Mouse (Mus musculus) limb, embryonic 12.5 days (tissue): ENCODE results near the gene Eva1b. TPM values are rescaled to one million over a fixed set of nuclear protein-coding genes. Genes with fewer than 3 reads are reported as not detected.
A peak's percentile ranks its signal among the peaks of the same experiment; 100 is the strongest.

Experiments
- ATAC-seq: fragments of 200-750 bp; cut with Nextera tagmentation; 2 replicates; pipeline ENCODE4 v1.8.0; 2017; ENCODE audit warnings: low read depth, moderate TSS enrichment; ENCODE audit not compliant: insufficient number of reproducible peaks, insufficient read depth, low FRiP score, low TSS enrichment
- H3K27ac ChIP-seq: fragments of 300-500 bp; sonication (generic); 2 replicates; pipeline ENCODE4 v1.5.1; 2016; ENCODE audit warnings: mild to moderate bottlenecking, moderate library complexity
- H3K27me3 ChIP-seq: fragments of 300-500 bp; sonication (generic); 2 replicates; pipeline ENCODE4 v1.6.1; 2016; ENCODE audit warnings: mild to moderate bottlenecking, moderate library complexity
- H3K36me3 ChIP-seq: fragments of 300-500 bp; sonication (generic); 2 replicates; pipeline ENCODE4 v1.6.1; 2016; ENCODE audit warnings: mild to moderate bottlenecking, moderate library complexity
- H3K4me1 ChIP-seq: fragments of 300-500 bp; sonication (generic); replicated peaks from 2 replicates; pipeline ENCODE4 v1.6.1; 2016
- H3K4me2 ChIP-seq: fragments of 300-500 bp; sonication (generic); 2 replicates; pipeline ENCODE4 v1.6.1; 2016; ENCODE audit warnings: mild to moderate bottlenecking, moderate library complexity
- H3K4me3 ChIP-seq: fragments of 300-500 bp; sonication (generic); replicated peaks from 2 replicates; pipeline ENCODE4 v1.5.1; 2016; ENCODE audit warnings: mild to moderate bottlenecking
- H3K9ac ChIP-seq: fragments of 300-500 bp; sonication (generic); replicated peaks from 2 replicates; pipeline ENCODE4 v1.6.1; 2016; ENCODE audit warnings: mild to moderate bottlenecking, moderate library complexity
- H3K9me3 ChIP-seq: fragments of 300-500 bp; sonication (generic); 2 replicates; pipeline ENCODE4 v1.6.1; 2016; ENCODE audit warnings: mild to moderate bottlenecking, moderate library complexity
- WGBS: fragments of 180-500 bp; shearing (Covaris S2); methylation state at CpG from one replicate; pipeline ENCODE4 v1.1.7; 2016; 5-methylcytosine and 5-hydroxymethylcytosine counted together
- polyA plus RNA-seq: library from polyadenylated mRNA; unstranded; fragments of >200 nt; fragmentation: Nextera tagmentation; extraction: Ambion mirVana; gene quantifications from 2 replicates; pipeline ENCODE4 v1.2.1, GENCODE M21; 2016

Eva1b gene
- polyA plus RNA-seq, 1 experiment from 2014 or later = 65.6 TPM

- no peak for ATAC-seq
- H3K4me1 ChIP-seq = peaks cover 46% of the 10 kb centered on the region
- peak overlapping the region; percentile 42 for H3K4me2 ChIP-seq
- 79% methylated on average over 10 of the region's 10 CpGs for WGBS
- H3K36me3 ChIP-seq = no peaks in the 10 kb centered on the region
- H3K9me3 ChIP-seq = no peaks in the 10 kb centered on the region
- peak overlapping the region; percentile 82 for H3K27ac ChIP-seq
- 0 out of 2 replicates have a peak overlapping the region, but pooled peaks have one; percentile 1 for H3K9ac ChIP-seq
- H3K27me3 ChIP-seq = no peaks in the 10 kb centered on the region
- no peak overlapping the region for H3K4me3 ChIP-seq
Measured at GRCm38 (mm10) chr4:126109613-126110373, 37.8 kb upstream of the Eva1b start.

- peak; percentile 69 for ATAC-seq
- Histone ChIP-seq H3K4me2 (peak overlapping the region; percentile 42), H3K27ac (peak overlapping the region; percentile 82), H3K9ac (peak overlapping the region; percentile 40; the same call in 1 of the 2 replicates), H3K9me3 (no peaks in the 10 kb centered on the region), H3K4me3 (0 out of 2 replicates have a peak overlapping the region, but pooled peaks have one; percentile 6), H3K27me3 (no peaks in the 10 kb centered on the region), H3K36me3 (no peaks in the 10 kb centered on the region), H3K4me1 (peaks cover 43% of the 10 kb centered on the region)
- 10% methylated on average over 12 of the region's 12 CpGs for WGBS
Measured at GRCm38 (mm10) chr4:126110374-126111152, 37.0 kb upstream of the Eva1b start.

GRCm38 (mm10) chr4:126111153-126111549, 36.4 kb upstream of the Eva1b start:
- H3K9ac ChIP-seq = peak overlapping the region; percentile 40; the same call in 1 of the 2 replicates
- no peak for ATAC-seq
- peak overlapping the region; percentile 82 for H3K27ac ChIP-seq
- H3K4me1 ChIP-seq = peaks cover 47% of the 10 kb centered on the region
- H3K27me3 ChIP-seq = no peaks in the 10 kb centered on the region
- 22% methylated on average over 7 of the region's 7 CpGs for WGBS
- H3K9me3 ChIP-seq = no peaks in the 10 kb centered on the region
- peak overlapping the region; percentile 42 for H3K4me2 ChIP-seq
- H3K4me3 ChIP-seq = 0 out of 2 replicates have a peak overlapping the region, but pooled peaks have one; percentile 6
- no peaks in the 10 kb centered on the region for H3K36me3 ChIP-seq

GRCm38 (mm10) chr4:126113243-126113642, 34.3 kb upstream of the Eva1b start:
- ATAC-seq = no peak
- WGBS = 86% methylated on average over 4 of the region's 4 CpGs

GRCm38 (mm10) chr4:126113943-126114342, 33.6 kb upstream of the Eva1b start:
- H3K4me2 ChIP-seq = no peak overlapping the region
- no peak overlapping the region for H3K9ac ChIP-seq
- H3K27me3 ChIP-seq = no peaks in the 10 kb centered on the region
- WGBS = 13% methylated on average over 6 of the region's 6 CpGs
- H3K36me3 ChIP-seq = peaks cover 14% of the 10 kb centered on the region; the same call in 1 of the 2 replicates
- H3K9me3 ChIP-seq = no peaks in the 10 kb centered on the region
- no peak overlapping the region for H3K4me3 ChIP-seq
- peaks cover 31% of the 10 kb centered on the region for H3K4me1 ChIP-seq
- no peak overlapping the region for H3K27ac ChIP-seq
- ATAC-seq = no peak

More at GRCm38 (mm10) chr4:126113243-126113642, 34.3 kb upstream of the Eva1b start:
- Histone ChIP-seq H3K4me3 (no peak overlapping the region), H3K4me1 (peaks cover 38% of the 10 kb centered on the region), H3K9me3 (no peaks in the 10 kb centered on the region), H3K27me3 (no peaks in the 10 kb centered on the region), H3K27ac (no peak overlapping the region), H3K36me3 (peaks cover 8% of the 10 kb centered on the region; the same call in 1 of the 2 replicates), H3K9ac (no peak overlapping the region), H3K4me2 (no peak overlapping the region)

- WGBS = 89% methylated on average over 9 of the region's 9 CpGs
Measured at GRCm38 (mm10) chr4:126115411-126115810, 32.1 kb upstream of the Eva1b start.

GRCm38 (mm10) chr4:126115871-126116521, 31.5 kb upstream of the Eva1b start:
- Histone ChIP-seq H3K9me3 (no peaks in the 10 kb centered on the region), H3K27me3 (no peaks in the 10 kb centered on the region), H3K27ac (peak overlapping the region; percentile 45; the same call in 1 of the 2 replicates), H3K4me3 (no peak overlapping the region), H3K9ac (no peak overlapping the region; the same call in 1 of the 2 replicates), H3K4me1 (peaks cover 17% of the 10 kb centered on the region), H3K4me2 (no peak overlapping the region), H3K36me3 (peaks cover 23% of the 10 kb centered on the region; the same call in 1 of the 2 replicates)
- no peak for ATAC-seq
- WGBS = 62% methylated on average over 6 of the region's 6 CpGs

More at GRCm38 (mm10) chr4:126115411-126115810, 32.1 kb upstream of the Eva1b start:
- no peak overlapping the region for H3K27ac ChIP-seq
- H3K9ac ChIP-seq = no peak overlapping the region; the same call in 1 of the 2 replicates
- peaks cover 17% of the 10 kb centered on the region; the same call in 1 of the 2 replicates for H3K36me3 ChIP-seq
- H3K4me2 ChIP-seq = no peak overlapping the region
- H3K9me3 ChIP-seq = no peaks in the 10 kb centered on the region
- ATAC-seq = no peak
- peaks cover 22% of the 10 kb centered on the region for H3K4me1 ChIP-seq
- H3K4me3 ChIP-seq = no peak overlapping the region
- no peaks in the 10 kb centered on the region for H3K27me3 ChIP-seq

- no peaks in the 10 kb centered on the region for H3K27me3 ChIP-seq
- ATAC-seq = no peak
- peaks cover 31% of the 10 kb centered on the region; the same call in 1 of the 2 replicates for H3K36me3 ChIP-seq
- H3K4me3 ChIP-seq = no peak overlapping the region
- peaks cover 10% of the 10 kb centered on the region; the same call in 1 of the 2 replicates for H3K4me1 ChIP-seq
- H3K9ac ChIP-seq = no peak overlapping the region
- no peaks in the 10 kb centered on the region for H3K9me3 ChIP-seq
- no peak overlapping the region for H3K4me2 ChIP-seq
- WGBS = 79% methylated on average over 8 of the region's 8 CpGs
- no peak overlapping the region for H3K27ac ChIP-seq
Measured at GRCm38 (mm10) chr4:126117116-126117515, 30.4 kb upstream of the Eva1b start.

GRCm38 (mm10) chr4:126118651-126119050, 28.9 kb upstream of the Eva1b start:
- ATAC-seq = no peak
- Histone ChIP-seq H3K9ac (no peak overlapping the region), H3K27ac (no peak overlapping the region), H3K36me3 (peaks cover 37% of the 10 kb centered on the region; the same call in 1 of the 2 replicates), H3K27me3 (no peaks in the 10 kb centered on the region), H3K4me3 (no peak overlapping the region), H3K4me2 (no peak overlapping the region), H3K9me3 (no peaks in the 10 kb centered on the region), H3K4me1 (peaks cover 10% of the 10 kb centered on the region; the same call in 1 of the 2 replicates)
- WGBS = 93% methylated on average over 4 of the region's 4 CpGs

- Histone ChIP-seq H3K36me3 (peaks cover 41% of the 10 kb centered on the region; the same call in 1 of the 2 replicates), H3K4me3 (no peak overlapping the region), H3K4me1 (peaks cover 10% of the 10 kb centered on the region; the same call in 1 of the 2 replicates), H3K27ac (no peak overlapping the region), H3K9me3 (no peaks in the 10 kb centered on the region), H3K4me2 (no peak overlapping the region), H3K27me3 (no peaks in the 10 kb centered on the region), H3K9ac (no peak overlapping the region)
- WGBS = 79% methylated on average over 1 of the region's 1 CpGs
- no peak for ATAC-seq
Measured at GRCm38 (mm10) chr4:126119051-126119450, 28.5 kb upstream of the Eva1b start.
